Mouse (Mus musculus) left cerebral cortex, postnatal 36 days (tissue): ENCODE measurements around the gene Snrnp25. TPM values are rescaled to one million over a fixed set of nuclear protein-coding genes. Genes with fewer than 3 reads are reported as not detected.

ENCODE experiments used
- DNase-seq, 2 experiments: peaks; one replicate each; pipeline ENCODE4 v3.0.0; 2021 to 2022; ENCODE audit warnings: low spot score in 2 of 2, mixed read lengths in 1 of 2
- intact Hi-C: fragments of 180-260 bp; cut with DNase I; formaldehyde crosslinking; loops from one replicate; pipeline ENCODE4 v1.15.1; 2025
- total RNA-seq, 2 experiments: library from RNA; stranded (reverse); gene quantifications; 2 replicates each; pipeline ENCODE4 v1.2.3; 2021

The Snrnp25 gene
- total RNA-seq, 2 experiments from 2014 or later: 22.3 to 22.8 TPM

DNA sequence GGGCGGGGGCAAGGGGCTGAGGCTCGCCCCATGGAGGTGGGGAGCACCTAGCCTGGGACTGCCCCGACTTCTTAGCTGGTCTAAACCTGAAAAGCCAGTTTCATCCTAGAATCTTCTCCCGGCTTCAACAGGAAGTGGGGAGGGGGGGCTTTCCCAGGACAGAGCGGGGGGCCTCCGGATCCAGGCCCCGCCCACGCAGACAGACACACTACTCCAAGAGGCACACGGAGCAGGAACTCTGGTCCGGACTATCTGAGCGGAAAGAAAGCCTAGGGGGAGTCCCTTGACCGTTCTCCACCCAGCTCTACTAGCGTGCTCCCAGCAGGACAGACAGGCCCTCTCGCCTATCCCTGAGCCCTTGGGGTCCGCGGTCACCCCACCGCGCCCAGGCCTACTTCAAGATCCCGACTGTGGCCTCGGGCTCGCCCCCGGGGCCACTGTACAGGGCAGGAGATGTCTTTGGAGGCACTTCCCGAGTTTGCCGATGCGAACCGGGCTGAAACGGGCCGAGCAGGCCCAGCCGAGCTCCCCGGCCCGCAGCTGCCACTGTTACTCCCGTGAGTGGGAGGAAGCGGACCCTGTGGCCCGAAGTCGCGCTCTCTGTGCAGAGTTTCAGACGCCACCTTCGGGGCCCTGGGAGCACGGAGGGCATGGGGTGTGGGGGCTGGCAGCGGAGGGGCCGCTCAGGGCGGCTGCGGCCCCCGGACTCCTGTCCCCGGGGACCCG lies 16.2 kb downstream of the Snrnp25 start:
- DNase-seq: no peak
- intact Hi-C loops: no loop called here

GRCm38 (mm10) chr11:32221951-32222409 lies 16.8 kb downstream of the Snrnp25 start, which contains the start of gene Rhbdf1:
Gene Rhbdf1, minus strand, starts transcription at chr11:32222300.
- DNase-seq: peak in 1 of 2 experiments; percentile 59
- intact Hi-C loops: no loop called here

DNA sequence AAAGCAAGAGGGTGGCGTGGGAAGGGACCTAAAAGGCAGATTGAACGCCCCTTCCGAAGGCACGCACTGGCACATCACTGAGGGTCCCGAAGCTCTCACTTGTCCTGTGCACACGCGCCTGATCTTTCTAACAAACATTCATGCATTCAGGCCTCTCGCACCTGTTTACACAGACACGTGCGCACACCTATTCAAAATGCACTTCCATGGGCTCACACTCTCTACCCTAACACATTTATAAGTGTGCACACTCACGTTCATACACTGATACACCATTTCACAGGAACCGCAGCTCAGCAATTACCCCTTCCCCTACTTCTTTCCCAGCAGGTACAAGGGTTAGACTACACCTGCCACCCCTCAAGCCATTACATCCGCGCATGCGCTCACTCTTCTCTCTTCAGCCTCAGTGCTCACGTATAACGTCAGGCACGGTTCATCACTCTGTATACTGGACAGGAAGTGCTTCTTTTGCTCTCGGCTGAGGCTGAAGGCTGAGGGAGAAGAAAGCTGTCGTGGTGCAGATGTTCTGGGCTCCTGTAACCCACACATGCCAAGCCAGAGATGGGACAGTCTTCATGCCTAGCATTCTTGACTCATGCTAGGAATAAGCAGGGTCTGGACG lies 17.5 kb downstream of the Snrnp25 start:
- DNase-seq: no peak
- intact Hi-C loops: no loop called here

DNA sequence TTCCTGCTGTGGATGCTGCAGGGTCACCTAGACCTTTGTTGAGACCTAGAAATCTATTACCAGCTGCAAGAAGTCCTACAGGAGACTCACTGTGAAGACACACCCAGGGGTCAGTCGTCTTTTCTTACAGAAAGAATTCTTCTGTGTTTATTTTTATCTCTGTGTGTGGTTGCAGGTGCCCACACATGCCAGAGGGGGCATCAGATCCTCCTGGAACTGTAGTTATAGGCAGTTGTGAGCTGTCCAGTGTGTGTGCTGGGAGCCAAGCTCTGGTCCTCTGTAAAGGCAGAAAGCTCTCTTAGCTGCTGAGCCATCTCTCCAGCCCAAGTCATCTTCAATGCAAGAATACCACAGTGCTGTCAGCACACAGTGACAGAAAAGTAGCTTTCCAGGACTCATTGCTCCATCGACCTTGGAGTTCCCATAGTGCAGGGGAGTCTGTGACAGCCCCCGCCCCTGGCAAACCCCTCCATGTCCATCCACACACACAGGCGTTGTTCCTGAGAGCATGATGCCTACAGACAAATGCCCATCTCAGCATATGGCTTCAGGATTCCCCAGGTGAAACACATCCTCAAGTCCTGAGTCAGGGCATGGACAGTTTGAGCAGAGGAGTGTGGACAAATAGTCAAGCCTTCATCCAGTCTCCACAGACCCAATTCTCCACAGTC lies 18.2 kb downstream of the Snrnp25 start:
- no peak for DNase-seq
- intact Hi-C loops: no loop called here

- intact Hi-C loops: no loop called here
- no peak for DNase-seq
These were observed 19.4 kb downstream of the Snrnp25 start for GRCm38 (mm10) chr11:32224468-32225139.

- no peak for DNase-seq
- intact Hi-C loops: no loop called here
These were observed 20.2 kb downstream of the Snrnp25 start for GRCm38 (mm10) chr11:32225222-32226104.

GRCm38 (mm10) chr11:32226124-32226871 lies 21.1 kb downstream of the Snrnp25 start, which contains the start of gene Mpg:
Gene Mpg, plus strand, starts transcription at chr11:32226505.
- intact Hi-C loops: no loop called here
- DNase-seq: peak; percentile 90

DNA sequence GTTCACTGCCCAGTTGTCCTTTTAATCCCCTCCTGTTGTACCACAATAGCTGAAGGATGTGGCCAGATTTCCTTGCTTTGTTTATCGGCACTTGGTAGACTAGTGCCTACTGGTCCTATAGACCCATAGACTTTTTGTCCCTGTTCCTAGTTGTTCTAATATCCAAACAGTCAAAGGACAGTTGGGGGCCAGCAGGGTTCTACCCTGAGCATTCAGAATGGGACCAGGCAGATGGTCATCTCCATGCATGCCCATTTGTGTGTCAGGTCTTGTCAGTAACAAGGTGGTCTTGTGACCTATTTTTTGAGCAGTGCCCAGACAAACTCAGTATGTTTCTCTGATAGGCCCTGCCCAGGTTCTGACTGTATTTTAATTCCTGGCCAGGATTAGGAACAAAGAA lies 21.8 kb downstream of the Snrnp25 start:
- no peak for DNase-seq
- intact Hi-C loops: no loop called here

DNA sequence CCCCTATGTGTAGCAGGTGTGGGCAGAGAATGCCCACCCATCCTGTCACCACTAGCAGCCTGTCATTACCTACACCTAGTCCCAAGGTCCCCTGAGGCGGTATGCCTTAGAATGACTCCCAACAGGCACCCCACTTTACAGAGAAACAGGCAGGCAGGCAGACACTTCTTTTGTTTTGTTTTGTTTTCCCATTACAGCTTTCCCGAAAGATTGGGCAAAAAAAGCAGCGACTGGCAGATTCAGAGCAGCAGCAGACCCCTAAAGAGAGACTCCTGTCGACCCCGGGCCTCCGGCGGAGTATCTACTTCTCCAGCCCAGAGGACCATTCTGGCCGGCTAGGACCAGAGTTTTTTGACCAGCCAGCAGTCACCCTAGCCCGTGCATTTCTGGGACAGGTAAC lies 22.3 kb downstream of the Snrnp25 start:
- DNase-seq: no peak
- intact Hi-C loops: no loop called here

DNA sequence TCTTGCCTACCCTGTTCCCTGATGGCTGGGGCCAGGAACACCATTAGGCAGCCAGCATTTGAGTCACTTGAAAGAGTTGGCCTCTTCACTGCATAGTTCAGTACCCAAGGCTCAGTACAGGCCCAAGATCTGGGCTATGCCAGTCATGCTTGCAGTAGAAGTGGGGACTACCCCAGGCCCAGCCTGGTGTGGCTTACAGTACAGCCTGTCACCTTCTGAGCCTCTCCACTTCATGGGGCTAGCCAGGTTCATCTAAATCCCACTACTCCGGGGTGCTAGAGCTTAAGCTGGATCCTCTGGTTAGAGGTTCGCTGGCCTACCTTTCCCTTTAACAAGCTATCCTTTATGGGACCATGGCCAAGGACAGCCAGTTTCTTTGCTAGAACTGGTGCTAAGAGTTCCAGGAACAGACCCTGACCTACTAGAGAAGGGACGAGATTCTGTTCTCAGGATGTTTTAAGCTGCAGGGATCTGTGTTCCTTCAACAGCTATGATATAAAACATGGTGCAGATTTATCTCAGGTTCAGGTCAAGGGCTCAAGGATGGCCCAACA lies 23.2 kb downstream of the Snrnp25 start:
- DNase-seq: no peak
- intact Hi-C loops: no loop called here

DNA sequence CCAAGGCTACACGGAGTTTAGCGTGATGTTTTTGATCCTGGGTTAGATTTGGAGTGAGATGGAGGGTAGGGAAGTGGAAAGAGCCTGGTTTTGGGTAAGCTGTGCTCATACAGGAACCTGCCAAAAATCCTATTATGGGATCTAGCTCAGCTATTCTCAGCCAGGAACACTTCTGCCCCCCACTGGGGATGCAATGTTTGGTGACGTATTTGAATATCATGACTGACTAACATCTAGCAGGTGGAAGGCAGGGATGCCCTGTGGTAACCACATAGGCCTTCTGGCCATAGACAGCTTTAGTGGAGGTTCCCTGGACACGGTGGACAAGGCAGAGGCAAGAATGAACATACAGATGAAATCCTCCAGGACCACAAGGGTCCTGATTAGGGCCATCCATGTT lies 25.0 kb downstream of the Snrnp25 start:
- DNase-seq: peak in 1 of 2 experiments; percentile 54
- intact Hi-C loops: no loop called here

DNA sequence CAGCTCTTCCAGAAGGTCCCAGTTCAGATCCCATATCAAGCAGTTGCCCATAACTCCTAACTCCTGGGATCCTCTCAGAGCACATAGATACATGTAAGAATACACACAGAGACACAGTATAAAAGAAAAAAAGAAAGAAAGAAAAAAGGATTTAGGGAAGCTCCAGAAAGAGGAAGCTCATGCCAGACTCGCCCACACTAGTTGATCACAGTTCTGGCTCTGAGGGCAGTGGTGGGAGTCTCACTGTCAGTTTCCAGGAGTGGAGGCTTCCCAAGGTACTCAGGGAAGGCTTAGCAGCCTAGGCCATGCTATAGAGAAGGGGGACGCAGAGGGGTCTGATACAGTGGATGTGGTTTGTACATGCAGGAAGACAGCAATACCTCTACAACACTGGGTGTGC lies 25.9 kb downstream of the Snrnp25 start:
- peak in 1 of 2 experiments; percentile 65 for DNase-seq
- intact Hi-C loops: no loop called here

GRCm38 (mm10) chr11:32232848-32233247 lies 27.6 kb downstream of the Snrnp25 start:
- no peak for DNase-seq
- intact Hi-C loops: no loop called here

DNA sequence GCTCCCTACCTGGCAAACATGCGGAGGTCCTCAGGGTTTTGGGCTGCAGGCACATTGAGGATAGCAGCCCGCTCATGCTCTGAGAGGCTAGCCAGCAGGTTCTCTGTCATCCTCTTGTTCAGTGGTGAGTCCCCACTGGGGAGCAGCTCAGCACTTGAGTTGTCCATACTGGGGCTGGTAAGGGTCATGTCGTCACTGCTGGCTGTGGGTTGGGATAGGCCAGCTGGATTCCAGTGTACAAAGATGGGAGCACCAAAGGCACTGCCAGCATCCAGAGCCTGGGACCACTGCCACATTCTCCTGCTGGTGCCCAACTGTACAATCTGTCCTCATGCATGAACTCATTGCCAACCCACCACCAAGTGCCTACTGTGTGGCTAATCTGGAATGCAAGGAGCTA lies 28.7 kb downstream of the Snrnp25 start:
- no peak for DNase-seq
- intact Hi-C loops: no loop called here

- DNase-seq: no peak
- intact Hi-C loops: no loop called here
These were observed 29.7 kb downstream of the Snrnp25 start for GRCm38 (mm10) chr11:32234816-32235485.

DNA sequence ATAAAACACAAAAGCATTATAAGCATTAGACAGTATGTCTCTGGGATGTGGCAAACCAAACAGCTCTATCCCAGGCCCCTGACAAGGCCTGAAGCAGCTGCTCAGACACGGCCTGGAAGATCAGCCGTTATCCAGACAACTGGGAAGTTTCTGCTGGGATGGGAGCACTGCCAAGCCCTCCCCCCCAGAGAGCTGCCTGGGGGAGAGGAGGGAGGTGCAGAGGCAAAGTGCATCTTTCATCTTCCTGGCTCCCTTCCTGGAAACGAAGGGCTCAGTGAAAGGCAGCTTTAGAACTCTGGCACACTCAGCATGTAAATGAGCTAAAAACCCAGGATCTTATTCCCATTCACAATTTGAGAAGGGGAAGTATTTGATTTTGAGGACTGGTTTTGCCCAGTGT lies 30.4 kb downstream of the Snrnp25 start:
- DNase-seq: peak; percentile 62 to 63
- intact Hi-C loops: no loop called here

DNA sequence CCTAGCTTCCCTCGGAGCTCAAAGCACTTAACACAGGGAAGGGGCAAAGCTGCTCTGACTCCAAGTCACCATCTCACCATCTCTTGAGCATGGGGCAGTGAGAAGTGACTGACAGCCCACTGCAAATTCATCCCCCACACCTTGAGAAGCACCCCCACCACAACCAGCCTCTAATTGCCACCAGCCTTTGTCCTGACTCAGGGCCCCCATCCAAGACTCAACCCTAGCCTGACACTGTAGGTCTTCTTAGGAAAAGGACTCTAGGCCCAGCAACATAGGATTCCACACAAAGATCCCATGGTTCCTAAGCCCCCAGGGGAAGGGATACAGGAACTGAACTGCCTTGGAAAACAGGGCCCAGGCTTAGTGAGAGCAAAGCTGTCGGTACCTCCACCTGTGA lies 30.9 kb downstream of the Snrnp25 start:
- no peak for DNase-seq
- intact Hi-C loops: no loop called here
